Mouse (Mus musculus) thymus, postnatal 25 days (tissue): Measurements from ENCODE around the gene Gipc2.
A peak's percentile ranks its signal among the peaks of the same experiment; 100 is the strongest.
"Not testable (repeated sequence)": the region's sequence is repeated elsewhere in the genome, so short reads cannot be mapped to it uniquely, and the experiment has no call there.

ENCODE experiments used
- DNase-seq: peaks from one replicate; pipeline ENCODE4 v3.0.0; 2022

The Gipc2 gene

DNA sequence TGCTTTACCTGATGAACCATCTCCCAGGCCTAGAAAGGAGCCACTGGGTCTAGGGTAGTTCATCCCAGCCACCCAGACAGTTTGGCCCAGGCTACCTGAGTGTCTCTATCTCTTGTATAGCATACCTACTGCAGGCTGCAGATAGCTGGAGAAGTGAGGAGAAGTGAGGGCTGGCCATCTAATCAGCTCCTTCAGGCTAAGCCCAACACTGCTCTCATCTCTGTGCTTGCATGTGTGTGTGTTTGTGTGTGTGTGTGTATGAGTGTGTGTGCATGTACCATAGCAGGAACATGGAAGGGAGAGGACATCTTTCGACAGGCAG lies 13.6 kb downstream of the Gipc2 start:
- no peak for DNase-seq

DNA sequence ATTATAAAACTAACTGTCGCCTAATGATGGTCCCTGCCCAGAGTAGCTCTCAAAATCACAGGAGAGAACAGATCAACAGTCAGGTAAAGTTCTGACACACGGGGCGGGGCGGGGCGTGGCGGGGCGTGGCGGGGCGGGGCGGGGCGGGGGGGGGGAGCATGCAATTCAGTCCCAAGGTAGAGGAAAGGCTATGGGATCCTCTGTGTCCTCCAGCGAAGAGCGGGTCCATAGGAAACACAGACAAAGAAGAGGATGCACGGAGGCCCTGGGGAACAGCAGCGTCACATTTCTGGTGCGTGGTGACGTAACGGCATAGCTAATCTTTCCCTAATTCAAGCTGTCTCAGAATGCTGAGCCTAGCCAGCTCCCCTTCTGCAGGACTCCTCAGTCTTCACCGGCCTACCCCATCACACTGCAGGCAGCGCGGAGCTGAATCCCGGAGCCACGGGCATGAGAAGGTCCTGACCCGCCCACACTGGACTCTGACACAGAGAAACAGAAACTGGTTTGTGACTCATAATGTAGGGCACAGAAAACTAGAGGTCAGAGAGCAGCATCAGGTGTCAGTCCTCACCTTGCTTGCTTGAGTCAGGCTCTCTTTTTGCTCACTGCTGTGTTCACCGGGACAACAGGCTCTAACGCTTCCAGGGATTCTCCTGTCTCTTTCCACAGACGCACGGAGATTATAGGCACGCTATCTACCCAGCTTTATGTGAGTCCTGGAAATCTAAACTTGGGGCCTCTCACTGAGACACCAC lies 14.1 kb downstream of the Gipc2 start:
- no peak for DNase-seq

DNA sequence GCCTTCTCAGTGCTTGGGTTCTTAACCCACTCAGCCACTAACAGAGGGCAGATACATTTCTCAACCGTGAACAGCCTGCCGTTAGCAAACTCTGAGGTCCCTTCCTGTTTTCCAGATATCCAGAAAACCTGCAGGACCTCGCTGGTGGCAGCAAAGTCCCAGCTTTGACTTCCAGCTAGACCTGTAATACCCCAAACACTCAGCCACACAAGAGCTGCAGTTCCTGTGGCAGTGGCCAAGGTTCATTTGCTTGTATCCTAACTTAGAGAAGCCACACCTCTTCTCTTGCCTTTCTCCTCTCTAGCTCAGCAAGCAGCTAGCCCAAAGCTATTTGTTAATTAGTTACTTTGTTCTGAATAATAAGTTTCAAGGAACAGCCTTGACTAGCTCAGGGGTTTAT lies 16.2 kb downstream of the Gipc2 start:
- no peak for DNase-seq

DNA sequence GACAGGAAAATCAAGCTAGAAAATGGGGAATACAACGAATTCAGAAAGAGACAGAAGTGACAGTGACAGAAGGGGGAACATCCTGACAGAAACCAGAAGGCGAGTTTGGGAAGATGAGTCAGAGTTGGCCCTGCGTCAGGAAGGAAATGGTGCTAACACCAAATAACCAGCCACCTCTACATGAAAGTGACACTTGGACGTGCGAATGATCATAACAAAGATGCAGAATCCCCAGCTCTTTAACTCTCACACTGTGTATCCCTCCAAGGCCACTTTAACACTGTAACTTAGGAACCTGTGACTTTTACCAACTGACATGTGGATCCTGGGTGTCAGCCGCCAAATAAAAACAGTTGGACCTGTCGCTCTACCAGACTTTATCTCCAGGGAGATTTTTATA lies 16.6 kb downstream of the Gipc2 start:
- no peak for DNase-seq

DNA sequence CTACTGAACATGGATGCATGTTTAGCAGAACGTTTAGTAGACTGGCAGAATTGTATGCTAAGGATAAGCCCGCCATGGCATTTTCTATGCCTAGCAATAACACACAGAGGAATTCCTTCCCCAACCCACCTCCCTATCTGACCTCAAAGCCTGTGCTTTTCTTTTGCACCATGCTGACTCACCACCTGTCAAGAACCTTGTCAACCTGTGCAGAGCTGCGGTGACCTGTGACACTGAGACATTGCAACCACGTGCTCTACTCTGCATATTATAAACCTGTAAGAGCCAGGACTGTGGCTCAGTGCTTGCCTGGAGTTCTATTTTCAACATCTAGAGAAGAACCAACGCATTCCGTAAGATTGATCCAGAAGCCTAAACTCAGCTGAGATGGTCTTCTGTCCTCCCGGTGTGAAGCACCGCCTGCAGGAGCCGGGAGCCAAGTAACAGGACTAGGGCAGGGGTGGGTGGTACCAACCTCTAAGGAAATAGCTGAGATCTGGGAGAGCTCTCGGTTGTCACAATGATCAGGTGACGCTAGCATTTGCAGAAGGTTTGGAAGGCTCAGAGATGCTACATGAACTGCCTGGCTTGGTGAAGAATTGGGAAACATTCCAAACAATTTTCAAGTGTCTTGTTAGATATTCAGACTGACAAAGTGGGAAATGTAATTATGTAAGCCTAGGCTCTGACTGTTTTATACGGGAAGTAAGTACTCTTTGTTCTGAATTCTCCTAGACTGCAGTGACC lies 18.8 kb downstream of the Gipc2 start:
- no peak for DNase-seq

DNA sequence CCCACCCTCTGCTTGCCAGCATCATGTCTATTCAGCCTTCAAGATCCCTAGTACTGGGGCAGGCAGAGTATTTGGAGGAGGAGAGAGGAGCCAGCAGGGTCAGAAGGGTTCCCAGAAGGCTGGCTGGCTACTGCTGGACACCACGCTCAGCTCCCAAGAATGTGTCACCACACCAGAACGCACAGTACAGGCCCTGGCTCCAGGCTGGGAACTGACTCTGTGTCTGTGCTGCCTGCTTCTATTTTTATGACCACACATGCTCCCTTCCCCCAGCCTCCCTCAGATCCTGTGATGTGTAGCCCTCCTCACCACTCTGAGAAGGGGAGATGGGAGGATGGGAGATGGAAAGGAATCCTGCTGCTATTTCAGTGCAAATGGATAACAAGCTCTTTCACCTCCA lies 20.8 kb downstream of the Gipc2 start:
- no peak for DNase-seq

DNA sequence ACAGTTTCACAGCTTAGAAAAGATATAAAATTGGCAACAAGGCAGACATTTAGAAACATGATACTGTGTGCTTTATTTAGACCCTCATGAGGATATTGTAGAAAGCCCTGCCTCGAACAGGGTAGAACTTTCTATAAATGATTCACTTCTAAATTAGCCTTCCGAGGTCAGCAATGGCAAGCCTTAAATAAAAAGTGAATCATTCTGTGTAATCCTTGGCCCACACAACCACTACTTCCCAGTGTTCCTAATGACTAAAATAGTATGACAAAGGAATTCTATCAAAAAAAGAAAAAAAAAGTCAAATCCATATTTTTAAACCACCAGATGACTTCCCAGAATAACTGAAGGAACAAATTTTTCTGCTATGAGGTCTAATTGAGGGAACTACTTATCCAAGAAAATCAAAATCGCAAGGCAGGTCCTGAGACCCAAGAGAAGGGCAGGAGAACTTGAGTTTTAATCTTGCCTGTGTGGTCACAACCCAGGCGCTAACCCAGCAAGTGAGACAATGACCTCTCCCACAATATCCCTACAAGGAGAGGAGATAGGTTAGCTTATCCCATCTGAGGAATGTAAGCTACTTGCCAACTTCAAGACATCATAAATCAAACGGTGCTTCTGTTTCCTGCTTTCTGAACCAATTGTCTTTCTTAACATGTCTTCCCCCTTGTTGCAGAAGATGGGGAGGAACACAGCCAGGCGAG lies 22.9 kb downstream of the Gipc2 start:
- no peak for DNase-seq

DNA sequence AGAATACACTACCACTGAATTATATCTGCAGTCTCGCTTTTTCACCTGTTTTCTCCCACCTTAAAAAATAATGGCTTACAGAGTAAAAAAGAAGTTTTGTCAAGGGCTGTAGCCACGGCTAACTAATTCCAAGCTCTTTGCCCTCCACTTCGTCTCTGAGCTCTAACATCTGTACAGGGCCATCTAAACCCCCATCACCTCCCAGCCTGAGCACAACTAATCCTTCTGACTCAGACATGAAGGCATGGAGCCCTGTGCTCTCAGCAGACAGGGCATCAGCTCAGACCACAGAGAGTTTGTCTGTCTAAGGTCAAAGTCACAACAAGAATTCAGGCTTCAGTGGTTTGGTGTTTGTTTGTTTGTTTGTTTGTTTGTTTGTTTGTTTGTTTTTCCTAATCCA lies 23.9 kb downstream of the Gipc2 start:
- no peak for DNase-seq

DNA sequence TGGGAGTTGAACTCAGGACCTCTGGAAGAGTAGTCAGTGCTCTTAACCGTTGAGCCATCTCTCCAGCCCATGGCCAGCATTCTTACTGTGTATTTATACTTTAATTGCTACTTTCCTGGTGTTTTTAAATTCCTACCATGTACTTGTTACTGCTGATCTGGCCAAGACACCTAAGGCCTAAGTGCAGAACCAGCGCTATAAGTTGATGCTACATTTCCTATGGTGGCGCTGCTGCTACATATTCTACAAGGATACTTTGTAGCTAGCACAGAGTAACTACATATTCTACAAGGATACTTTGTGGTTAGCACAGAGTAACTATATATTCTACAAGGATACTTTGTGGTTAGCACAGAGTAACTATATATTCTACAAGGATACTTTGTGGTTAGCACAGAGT lies 26.7 kb downstream of the Gipc2 start:
- DNase-seq = not testable (repeated sequence)

DNA sequence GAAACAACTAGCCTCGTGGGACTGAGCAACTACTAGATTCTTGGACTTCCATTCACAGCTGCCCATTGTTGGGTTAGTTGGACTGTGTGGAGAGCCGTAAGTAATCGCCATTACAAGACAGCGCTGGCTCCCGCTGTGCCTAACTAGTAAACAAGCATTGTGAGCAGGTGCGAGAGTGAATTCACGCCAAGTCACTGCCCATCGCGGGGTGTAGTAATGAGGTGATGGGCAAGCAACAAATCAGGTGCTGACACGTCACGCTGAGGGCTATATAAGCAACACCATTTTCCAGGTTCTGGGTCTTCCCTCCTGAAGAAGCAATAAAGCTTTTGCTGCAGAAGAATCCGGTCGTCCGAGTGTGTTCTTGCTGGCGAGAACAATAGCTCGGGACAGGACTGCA lies 29.9 kb downstream of the Gipc2 start:
- not testable (repeated sequence) for DNase-seq

DNA sequence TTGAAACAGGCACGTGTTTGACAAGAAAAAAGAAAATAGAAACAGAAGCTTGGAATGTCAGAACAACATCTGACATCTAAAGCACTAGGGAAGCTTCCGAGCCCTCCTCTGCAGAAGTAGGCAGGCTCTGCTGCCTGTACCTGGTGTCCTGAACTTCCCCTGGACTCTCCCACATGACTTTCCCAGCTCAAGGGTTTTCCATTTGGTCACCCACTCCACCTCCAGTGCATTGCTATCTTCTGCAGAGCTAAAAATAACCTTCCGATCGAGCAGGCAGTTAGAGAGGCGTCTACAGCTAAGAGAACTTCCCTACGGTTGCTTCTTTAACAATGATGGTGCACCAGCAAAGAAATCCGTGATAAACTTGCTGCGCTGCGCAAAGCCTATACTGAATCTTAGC lies 32.4 kb downstream of the Gipc2 start:
- DNase-seq = no peak

DNA sequence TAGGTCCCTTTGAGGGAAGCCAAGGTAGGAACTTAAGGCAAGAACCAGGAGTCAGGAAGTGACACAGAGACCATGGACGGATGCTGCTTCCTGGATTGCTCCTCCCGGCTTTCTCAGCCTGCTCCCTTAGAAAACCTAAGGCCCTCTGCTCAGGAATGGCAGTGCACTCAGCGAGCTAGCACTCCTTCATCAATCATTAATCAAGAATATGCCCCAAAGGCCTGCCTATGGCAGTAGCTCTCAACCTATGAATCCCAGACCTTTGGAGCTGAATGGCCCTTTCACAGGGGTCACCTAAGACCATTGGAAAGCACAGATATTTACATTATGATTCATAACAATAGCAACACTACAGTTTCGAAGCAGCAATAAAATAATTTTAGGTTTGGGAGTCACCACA lies 35.1 kb downstream of the Gipc2 start:
- no peak for DNase-seq

DNA sequence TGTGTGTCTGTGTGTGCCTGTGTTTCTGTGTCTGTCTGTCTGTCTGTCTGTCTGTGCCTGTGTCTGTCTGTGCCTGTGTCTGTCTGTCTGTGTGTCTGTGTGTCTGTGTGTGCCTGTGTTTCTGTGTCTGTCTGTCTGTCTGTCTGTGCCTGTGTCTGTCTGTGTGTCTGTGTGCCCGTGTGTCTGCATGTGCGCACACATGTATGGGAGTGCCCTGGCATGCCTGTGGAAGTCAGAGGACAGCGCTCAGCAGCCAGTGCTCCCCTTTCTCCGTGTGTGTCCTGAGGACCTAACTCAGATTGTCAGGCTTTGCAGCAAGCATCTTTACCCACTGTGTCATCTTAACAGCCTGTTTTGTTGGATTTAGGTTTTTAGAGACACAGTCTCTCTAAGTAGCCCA lies 36.6 kb downstream of the Gipc2 start:
- DNase-seq = not testable (repeated sequence)

DNA sequence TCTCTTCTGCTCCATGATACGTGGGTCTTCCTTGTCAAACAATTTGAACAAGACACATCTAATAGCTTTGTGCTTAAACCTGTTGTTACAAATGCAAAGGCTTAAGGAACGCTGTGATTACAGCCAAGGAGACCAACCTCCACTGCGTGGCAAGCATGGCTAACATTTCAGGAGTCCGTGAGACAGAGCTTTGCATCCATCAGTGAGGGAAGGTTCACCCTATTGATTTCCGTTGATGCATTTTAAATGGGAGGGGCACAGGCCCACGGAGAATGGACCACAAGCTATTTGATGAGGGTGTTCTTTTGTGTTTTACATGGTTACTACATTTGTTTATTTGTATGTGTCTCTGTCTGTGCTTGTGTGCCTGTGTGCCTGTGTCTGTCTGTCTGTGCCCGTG lies 37.4 kb downstream of the Gipc2 start:
- no peak for DNase-seq

DNA sequence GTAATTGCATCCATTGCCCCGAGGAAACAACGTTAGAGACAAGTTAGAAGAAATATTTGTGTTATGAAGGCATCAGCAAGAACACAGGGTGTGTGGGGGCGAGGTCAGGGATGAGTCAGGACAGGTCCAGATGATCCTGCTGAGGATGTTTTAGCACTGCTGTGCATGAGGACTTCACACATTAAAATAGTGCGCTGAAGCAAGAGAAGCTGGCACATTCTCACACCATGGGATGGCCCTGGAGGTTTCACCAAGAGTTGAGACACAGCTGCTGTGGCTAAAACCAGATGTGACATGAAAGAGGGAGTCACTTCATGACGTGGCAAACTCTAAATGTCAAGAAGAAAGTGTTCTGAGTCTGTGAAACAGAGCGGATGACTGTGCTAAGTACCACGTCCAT lies 38.9 kb downstream of the Gipc2 start:
- DNase-seq = no peak

DNA sequence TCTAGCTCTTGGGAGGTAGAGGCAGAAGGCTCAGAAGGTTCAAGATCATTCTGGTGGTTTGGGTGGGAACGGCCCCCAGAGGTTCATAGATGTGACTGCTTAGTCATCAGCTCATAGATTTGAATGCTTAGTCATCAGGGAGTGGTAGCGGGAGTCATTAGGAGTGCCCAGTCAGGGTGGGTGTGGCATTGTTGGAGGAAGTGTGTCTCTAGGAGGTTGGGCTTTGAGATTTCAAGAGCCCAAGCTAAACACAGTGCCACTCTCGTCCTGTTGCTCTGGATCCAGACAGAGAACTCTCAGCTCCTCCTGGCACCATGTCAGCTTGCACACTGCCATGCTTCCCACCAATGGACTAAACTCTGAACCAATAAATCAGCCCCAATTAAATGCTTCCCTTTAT lies 43.3 kb downstream of the Gipc2 start:
- no peak for DNase-seq

DNA sequence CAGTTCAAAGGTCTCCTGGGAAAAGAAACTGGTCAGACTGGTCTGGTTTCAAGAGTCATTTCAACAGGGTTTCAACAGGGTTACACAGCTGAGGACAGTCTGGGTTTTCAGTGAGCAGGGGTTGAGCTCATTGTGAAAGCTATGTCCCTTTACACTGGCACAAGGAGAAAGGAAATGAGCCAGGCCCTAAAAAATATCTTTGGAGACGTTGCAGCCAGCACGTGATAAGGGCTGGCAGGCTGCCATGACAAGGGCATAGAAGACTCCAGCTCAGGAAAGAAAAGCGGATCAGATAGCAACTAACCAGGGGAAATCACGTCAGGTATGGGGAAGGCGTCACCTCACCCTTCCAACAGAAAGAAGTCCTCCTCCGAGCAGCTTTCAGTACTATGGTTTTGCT lies 43.9 kb downstream of the Gipc2 start:
- DNase-seq = peak; percentile 14

DNA sequence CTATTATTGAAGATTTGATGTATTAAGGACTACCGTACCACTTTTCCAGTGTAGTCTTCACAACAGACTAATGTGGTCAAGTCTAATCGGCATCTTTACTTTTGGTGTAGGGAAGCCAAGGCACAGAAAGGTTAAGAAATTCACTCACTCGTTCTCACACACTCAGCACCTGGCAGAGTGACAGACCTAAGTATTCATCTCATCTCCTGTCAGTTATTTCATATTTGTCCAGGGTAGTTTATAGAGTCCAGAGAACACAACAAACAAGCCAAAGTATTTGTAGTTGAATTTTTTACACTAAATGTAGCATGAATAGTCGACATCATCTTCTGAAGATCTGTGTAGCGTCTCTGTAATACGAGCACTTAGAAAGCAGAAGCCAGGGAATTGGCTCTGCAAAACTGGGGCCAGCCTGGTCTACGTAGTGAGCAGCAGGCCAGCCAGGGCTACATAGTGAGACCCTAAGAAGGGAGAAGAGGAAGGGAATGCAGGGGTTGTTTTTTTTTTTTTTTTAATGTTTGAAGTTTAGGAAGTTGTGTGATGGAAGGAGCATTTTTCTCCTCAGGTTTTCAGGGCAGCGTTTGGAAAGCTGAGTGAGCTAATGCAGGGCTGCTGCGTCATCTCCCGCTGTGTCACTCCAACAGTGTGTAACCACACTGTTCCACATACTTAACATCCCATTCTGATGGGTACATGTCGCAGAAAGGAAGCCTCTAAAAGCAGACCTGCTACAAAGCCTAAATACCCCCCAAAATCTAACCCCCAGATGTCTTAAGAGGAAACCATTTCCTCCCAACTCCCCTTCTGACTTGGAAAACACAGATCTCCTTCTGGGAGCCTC lies 44.6 kb downstream of the Gipc2 start:
- DNase-seq = no peak

DNA sequence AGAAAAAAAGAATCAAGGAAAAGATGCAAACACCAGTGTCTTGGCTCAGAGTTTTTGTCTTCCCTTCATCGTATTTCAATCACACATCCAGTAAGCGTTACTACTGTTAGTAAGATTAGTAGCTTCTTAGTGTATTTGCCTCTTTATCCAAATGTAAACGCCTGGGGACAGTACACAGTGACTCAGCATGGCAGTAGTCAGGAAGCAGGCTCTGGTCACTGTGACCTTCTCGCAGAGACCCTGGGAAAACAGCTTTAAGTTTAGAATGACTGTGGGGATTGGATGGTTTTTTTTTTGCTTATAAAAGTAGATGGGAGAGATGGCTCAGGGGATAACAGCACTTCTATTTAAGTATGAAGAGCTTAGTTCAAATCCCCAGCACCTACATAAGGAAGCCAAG lies 46.0 kb downstream of the Gipc2 start:
- no peak for DNase-seq

DNA sequence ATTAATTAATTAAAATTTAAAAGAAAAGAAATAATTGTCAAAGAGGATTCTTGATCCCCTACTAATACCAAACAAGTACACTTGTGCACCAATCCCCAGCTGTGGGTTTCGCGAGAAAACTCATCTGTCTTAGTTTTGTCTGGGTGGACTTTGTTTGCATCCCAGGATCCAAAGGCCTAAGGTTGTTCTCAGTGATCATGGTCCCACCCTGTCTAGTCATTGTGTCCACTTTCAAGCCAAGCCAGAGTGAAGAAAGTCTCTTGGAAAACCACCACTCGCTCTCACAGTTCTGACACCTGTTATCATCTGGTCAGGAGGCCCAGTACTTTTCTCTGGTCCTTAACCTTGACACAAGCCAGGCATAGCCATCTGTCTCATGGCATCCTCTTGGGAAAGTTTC lies 48.1 kb downstream of the Gipc2 start:
- DNase-seq = no peak

DNA sequence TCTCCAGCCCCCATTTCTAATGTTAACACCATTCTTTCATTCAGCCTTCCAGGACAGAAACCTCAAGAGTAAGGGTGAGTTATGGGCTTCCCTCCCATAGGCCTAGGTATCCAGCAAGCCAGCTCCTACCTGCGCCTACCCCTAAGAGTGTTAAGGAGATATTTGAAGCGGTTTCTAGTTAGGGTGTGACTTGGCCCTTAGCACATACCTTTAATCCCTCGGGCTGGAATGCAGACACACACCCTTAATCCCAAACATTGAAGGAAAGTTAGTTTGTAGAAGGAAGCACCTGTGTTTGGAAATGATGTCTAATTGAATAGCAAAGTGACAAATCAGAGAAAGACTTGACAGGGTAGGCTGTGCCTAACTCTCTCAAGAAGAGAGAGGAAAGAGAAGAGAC lies 49.9 kb downstream of the Gipc2 start:
- DNase-seq = no peak

DNA sequence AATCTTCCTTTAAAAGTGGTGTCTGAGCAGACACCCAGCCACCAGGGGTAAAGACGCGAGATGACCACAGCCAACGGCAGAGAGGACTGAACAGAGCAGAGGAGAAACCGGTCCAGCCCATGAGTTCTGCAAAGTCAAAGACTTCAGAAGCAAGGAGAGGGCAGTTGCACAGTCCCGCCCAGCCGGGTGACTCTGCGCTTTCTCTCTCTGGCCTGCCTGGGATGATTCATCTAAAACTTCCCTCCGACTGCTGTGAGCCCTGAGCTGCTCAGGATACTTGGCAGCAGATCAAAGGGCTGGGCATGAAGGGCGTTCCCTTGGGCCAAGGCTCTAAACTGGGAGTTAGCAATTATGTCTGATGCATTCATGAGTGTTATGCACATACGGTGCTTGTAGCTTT lies 51.2 kb downstream of the Gipc2 start:
- DNase-seq = no peak

DNA sequence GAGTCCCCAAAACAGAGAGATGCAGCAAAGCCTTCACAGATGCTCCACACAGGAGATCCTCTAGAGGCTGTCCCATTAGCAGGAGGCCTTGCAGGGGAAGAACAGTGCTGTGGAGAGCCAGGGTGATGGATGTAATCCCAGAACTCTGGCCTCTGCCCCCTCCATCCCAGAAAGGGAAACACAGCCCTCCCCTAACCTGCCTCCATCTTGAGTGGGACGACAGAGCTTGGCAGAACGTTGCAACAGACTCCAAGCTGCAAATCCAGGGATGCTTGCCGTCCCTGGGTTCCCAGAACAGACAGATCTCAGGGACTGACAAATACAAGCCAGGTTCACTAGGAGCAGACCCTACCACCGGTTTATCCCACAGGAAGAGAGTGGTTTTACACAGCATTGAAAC lies 51.8 kb downstream of the Gipc2 start:
- no peak for DNase-seq
